Mouse (Mus musculus) Muller cell, postnatal 12 days (primary cell): ENCODE measurements around the gene Gm17409.

Source experiments
- DNase-seq: peaks from one replicate; pipeline ENCODE4 v3.0.0-alpha.2; 2015; ENCODE audit errors: inconsistent ontology term

Gm17409 gene

DNA sequence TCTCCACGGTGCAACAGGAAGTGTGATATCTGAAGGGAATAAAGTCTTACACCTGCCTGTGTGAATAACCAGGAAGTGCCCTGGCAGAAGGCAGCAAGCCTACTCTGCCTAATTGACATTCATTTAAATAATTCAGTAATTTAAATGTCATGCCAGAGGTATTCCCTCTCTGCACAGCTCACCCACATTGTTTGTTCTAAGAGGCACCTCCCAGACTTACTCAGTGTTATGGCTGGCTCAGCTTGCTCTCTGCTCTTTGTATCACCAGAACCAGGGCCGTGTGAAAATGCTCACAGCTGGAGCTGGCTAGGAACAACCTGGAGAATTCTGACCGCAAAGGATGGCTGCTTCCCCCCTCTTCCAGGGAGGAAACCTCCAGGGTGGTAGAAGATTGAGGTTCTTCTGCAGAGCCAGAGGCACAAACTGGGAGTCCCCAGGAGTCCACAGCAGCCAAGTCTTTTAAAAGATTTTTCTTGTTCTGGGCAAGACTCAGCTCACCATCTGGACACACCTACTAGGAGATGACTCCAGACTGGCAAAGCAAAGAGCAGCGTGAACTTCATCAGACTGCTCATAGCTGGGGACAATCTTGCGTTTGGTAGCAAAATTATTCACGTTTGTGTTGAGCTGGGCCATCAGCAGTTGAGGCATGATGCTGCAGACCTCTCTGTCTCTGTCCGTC is 14.5 kb downstream of the Gm17409 start:
- peak; percentile 70 for DNase-seq

DNA sequence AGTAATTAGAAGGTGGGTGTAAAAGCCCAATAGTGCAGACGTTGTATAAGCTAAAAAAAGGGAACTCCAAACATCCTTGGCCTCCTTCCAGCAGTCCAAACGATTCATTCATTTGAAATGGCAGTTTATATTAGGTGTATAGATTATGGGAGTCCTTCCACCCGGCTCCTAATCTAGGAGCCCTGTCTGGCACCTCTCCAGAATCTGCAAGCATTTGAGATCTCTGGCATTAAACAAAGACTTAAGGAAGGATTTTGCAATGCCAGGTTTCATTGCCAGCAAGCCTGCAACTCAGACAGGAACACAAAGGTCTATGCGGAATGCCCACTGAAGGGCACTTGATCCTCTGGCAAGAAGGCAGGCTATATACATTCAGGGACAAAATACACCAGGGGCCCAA is 15.2 kb downstream of the Gm17409 start:
- peak; percentile 26 for DNase-seq

DNA sequence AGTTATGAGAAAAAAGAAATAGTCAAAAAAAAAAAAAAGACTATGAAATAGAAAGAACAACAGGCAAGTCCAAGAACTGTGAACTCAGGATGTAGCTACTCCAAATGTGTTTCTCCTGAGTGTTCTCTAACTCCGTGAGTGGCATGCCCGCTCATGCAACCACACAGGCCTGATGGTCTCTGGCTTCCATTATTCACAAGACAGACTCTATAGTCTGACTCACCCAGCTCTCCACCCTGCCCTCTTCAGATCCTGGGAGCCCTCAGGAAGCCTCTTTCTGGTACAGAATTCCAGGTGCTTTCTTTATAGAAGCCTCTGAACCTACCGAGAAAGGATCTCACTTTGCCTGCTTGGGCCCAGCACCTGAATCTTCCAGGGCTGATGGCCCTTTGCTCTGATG is 15.8 kb downstream of the Gm17409 start:
- peak; percentile 33 for DNase-seq

DNA sequence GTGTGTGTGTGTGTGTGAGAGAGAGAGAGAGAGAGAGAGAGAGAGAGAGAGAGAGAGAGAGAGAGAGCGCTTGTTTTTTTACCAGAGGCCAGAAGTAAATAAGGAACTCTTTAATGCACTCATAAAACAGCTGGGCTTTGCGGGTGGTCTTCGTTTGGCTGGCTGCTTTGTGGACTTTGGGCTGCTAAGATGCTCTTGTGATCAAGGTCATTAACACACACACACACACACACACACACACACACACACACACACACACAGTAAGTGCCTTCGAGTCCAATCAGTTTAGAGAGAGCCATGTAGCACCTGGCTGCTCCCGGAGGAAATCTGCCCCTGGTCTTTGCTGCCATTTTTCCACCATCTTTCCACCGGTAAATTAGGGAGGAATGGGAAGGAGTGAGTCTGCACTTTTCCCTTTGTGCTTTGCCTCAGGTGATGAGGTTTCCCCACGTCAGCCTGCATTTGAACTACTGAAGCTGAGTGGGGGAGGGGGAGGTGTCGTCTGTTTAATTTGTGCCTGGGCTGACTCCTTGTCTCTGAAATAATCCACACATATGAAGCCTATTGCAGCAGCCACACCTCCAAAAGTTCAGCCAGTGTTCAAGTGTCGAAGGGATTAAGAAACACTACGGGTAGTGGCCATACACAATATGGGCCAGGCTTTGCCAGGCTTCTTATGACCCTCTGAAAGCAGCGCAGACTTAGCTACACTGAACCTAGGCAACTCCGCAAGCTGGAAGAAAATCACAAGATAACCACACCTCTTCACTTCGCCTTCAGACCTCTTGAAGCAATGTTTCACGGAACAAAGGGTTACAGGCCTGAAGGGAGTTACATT is 16.7 kb downstream of the Gm17409 start:
- DNase-seq, result no peak

DNA sequence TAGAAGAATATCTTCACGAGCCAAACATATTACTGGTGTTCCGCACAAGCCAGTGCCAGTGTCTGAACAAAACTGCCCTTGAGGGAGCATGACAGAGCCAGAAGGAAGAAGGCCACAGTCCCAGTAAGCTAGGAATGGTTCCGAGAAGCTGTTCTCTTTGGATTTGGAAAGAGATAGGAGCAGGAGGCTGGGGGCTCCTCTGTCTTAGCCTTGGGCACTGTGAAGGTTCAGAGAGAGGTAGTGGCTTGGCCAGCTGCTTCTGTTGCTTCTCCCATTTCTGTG is 17.3 kb downstream of the Gm17409 start:
- no peak for DNase-seq

DNA sequence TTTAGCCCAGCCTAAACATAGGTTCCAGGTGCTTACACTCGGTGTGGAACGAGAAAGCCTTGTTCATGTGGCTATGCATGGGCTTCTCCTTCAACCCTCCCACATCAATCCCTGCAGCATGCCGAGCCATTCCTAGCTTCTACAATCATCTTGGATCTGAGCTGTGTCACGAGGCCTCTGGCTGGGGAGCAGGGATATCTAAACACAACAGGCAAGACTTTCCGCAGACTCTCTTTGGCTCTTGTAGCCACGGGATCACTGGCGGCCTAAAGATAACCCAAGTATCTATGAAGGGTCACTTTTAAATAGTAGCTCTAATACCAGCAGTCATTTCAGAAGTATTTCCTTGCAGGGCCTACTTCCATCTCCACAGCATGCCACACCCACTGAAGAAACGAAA is 18.5 kb downstream of the Gm17409 start:
- DNase-seq, result no peak

DNA sequence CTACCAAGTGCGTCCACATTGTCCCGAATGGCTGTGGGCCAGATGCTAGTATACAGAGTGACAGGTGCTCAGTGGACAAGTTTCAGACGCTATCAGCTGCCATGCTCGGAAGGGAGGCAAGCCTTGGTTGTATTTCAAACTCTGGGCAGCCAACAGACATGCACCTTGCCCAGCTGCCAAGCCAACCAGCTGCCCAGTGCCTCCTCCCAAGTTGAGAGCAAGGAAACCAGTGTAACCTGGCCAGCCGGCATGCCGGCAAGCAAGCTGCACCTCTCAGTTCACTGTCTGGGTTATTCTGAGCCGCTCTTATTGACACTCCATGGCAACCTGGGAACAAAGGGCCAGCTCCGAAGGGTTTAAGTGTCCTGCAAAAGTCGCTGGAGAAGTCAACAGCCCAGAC is 19.4 kb downstream of the Gm17409 start:
- no peak for DNase-seq

DNA sequence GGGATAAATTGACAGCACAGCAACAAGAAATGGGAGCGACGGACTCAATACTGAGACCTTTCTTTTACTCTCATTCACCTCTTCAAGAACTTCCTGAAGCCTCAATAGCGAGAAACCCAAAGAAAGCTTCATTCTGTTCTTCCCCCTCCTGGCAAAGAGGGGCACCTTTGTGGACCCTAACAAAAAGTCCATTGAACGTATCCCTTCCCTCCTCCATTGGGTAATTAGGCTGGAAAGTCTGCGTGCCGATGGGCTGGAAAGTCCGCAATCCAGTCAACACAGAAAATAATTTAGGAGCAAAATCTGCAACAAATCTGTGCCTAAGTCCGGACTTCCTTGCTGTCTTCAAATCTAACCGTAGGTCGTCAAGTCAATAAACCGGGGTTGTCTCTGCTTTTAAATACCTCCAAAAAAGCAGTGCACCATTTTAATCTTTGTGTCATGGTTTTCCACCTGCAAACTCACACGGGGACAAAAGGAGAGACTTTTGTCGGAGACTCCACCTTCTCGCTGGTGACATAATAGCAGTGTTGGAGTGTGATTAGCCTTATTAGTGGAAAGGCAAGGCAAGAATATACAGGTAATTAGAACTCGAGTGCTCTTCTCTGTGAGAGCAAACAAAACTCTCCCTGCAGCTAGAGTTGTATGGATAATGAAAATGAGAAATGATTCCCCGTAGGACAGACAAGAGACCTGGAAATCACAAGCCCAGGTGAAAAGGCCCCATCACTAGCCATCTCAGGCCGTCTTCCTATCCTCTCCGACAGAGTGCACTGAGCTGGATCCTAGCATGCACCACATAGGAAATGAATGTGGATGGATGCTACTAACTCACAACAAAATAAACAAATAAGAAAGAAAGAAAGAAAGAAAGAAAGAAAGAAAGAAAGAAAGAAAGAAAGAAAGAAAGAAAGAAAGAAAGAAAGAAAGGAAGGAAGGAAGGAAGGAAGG is 24.0 kb downstream of the Gm17409 start:
- DNase-seq, result no peak

DNA sequence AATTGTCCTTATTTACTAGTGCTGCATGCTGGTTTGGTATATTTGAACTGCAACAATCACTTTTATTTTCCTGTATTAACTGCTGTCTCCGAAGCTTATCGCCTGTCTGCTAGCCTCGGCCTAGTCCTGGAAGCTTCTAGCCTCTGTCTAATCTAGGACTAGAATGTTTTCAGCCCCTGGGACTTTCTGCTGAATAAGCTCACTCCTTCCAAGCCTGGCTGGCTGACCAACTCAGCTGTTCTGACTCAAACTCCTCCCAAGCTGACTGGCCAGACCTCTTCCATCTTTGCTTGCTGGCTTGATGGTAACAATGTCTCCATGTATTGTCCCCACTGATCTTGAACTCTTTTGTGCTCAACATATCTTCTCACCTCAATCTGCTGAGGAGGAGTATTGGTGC is 25.4 kb downstream of the Gm17409 start:
- no peak for DNase-seq

DNA sequence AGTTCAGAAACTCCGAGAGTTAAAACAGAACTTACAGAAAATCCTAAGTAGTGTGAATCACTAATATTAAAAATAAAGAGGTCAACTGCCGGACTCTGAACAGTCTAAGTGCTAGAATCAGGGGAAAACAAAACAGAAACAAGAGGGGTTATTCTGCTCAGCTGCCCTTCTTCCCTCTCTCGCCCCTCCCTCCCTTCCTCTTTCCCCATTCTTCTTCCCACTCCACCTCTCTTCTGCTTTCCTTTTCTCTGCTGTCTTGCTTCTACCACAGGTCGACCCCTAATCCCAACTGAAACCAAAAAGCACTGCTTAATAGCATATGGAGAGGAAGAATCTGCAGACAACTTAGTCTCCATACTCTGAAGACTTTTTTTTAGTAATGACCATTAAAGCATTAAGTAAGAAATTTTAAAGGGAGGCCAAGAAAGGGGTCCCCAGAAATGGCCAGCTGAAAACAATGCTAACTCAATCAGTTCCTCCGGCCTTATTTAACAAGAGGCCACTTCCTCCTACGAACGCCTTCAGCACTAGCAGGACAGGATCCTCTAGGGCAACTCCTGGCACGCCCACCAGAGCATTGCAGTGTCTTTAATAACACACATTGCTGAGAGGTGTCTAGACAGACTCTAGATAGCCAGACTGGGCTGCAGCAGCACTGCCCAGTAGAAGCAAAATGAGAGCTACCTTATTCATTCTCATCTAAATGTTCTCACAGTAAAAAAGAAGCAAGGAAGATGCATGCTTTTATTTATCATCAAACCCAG is 26.9 kb downstream of the Gm17409 start:
- no peak for DNase-seq

DNA sequence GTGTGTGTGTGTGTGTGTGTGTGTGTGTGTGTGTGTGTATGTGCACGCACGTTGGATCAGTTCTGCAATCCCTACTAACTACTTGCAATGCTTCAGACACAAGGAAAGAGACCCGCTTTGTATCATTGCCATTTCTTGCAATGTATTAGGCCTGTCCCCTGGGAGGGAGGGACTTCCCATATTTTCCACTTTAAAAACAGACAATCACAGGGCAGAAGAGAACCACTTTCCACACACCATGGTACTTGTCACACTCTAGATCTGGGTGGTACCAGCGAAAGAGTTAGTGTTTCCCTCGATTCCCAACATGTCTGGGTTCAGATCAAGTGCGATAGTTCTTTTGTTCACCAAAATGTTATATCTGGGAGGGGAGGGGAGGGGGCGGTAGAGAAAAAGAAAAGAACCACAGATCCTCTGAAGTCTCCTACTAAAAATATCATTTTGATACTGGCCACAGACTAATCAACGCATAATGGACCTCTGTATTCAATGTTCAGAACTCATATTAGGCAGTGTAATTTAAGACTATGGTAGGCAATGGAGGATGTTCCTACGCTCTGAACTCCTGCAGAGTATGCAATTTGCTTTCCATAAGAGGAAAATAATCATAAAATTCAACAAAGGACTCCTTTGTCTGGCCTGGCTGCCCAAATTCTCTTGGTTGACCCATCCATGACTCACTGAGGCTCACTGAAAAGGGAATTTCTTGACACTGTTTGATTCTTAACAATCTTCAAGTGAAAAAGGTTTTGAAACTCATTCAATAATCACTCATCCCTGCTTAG is 35.6 kb downstream of the Gm17409 start:
- peak; percentile 97 for DNase-seq

DNA sequence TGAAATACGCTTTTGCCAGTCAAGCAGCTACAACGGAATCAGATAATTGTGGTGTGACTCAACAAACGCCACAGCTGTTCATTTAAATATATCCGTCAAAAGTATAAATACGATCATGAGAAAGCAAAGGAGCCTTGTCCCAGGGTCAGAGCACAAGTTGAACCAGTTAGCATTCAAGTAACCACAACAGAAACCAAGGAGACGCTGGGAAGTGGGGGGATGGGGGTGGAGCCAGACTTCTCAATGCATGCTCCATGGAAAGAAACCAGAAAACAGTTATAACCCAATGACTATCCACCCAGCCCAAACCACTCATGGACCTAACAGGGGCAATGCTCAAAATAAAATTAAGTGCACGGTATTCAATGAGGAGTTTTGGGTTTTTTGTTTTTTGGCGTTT is 40.3 kb downstream of the Gm17409 start:
- DNase-seq, result peak; percentile 53

DNA sequence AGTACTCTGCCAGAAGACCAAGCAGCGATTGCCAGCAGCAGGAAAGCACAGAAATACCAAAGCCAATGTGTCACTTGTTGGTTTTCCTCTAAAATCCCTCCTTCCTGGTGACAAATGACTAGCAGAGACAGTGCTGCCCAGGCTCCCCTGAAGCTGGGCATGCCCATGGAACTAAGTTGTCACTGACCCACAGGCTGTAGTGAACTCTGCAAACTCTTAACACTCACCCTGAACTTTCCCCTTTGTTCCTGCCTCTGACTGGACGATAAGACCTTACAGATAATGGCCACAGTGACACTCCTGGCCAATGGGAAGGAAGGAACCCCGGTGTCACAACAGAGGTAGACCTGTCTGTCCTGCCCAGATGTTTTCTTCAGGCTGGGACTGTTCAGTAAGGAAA is 43.3 kb downstream of the Gm17409 start:
- peak; percentile 68 for DNase-seq

DNA sequence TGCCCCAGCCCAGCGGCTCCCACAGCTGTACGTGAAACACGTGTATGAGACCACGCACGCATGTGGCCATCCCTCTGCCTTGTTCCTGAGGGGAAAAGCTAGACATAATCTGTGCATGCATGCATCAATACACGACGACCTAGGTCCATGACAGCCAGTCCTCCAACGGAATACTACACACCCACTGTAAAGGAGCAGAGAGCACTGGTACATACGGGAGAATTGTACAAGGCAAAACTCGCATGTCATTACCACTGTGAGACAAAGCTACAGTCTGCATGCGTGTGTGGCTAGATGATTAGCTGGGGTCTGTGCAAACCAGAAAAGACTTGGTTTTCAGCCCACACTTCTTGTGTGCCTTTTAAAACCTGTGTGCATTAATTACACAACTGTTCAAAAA is 44.6 kb downstream of the Gm17409 start:
- DNase-seq, result no peak

DNA sequence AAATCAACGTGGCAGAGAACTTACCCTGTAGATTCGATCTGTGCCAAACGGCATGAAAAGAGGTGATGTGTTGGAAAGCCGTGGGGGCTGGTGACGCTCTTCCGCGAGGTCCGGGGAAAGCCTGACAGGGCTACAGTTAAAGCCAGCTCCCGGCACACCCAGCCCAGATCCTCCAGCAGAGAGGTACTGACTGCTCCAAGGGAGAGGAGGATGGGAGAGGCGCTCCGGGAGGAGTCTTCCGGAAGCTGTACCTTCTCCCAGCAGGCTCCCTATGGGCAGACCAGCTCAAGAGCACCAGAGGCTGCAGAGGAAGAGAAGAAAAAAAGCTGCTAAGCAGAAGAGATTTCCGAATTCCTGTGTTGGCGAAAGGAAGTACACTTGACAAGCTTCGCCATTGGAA is 46.1 kb downstream of the Gm17409 start:
- DNase-seq, result no peak

DNA sequence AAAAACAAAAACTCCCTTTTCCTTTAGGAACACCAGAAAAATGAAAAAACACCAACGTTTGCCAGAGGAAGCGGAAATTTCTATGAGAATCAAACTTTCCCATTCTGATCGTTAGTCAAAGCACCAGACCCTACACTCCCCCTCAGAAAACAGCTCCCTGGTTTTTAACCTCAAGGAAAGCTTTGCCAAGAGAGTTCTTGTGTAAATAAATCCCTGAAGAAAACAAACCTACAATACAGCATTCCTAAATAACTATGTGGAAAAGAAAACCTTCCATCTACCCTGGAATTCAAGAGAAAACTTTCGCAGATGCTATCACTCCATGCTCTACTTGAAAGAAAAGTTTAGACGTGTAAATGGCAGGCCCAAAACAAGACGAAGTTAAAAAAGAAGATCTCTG is 47.0 kb downstream of the Gm17409 start:
- no peak for DNase-seq

DNA sequence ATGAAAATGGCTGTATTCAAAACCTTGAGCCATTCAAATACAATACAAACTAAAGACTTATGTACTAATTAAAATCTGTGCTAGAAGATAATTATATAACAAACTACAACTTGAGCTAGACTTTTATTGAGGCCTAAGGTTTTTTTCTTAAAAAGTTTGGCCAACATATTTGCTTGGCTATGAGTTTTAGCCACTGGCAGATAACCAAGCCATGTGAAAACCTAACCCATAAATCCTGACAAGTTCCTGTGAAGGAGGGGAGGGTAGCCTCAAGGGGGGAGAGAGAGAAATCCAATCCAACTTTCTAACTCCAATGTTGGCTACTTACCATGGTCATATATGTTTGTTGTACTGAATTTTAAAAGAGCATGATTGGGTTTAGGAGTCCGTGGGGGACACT is 48.6 kb downstream of the Gm17409 start:
- no peak for DNase-seq
